Mouse (Mus musculus) layer of hippocampus, adult 9-11 months (tissue): ENCODE measurements around the gene Hcn1.

Source experiments
- DNase-seq: peaks from one replicate; pipeline ENCODE4 v3.0.0; 2022

The Hcn1 gene

DNA sequence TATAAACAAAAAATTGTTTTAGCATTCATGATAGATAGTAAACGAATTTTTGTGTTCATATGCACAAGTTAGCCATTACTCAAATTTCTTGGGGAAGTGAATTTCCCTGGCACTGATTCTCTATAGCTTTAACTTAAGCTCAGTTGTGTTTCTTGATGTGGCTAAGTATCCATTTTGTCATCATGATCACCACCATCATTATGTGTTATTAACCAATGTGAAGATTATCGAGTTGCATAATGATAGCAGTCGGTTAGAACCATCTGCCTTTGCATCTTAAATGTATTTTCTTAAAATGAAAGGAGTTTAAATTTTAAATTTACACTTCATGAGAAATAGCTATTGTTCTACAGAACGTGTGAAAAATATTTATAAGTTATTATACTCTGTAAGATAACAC is 426.5 kb downstream of the Hcn1 start:
- DNase-seq = no peak

DNA sequence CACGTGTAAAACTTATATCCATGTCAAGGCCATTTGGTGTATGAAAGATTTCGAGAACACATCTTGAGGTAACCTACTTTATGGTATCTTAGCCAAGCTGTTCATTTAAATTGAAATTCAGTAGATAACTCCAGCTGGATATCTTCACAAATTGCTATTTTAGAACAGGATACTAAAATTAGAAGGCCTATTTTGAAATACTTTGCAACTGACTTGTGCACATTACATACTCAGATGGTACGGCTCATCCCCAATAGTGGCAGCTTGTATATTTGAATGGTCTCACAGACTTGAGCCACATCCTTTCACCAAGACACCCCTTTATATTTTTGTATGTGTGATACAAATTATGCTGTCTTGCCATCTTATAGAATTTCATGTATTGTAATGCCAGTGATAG is 427.5 kb downstream of the Hcn1 start:
- no peak for DNase-seq

DNA sequence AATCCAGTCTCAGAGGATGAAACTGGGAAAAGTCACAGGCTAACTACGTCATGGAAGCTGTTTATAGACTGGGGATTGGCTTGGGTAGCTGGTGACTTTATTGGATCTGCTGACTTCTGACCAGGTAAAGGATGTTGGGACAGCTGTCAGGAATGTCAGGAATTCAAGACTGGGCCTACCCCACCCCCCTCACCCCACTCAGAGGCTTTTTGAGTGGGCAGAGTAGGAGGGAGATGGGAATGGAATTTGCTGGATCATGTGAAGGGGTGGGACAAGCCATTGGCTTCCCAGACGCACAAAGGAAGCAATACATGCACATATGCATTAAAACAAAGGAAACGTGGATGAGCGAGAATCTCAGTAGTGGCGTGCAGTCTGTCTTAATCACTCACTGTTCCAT is 433.5 kb downstream of the Hcn1 start:
- DNase-seq = no peak
